Mouse (Mus musculus) stomach, embryonic 16.5 days (tissue): ENCODE measurements around the gene Ergic2. TPM values are rescaled to one million over a fixed set of nuclear protein-coding genes. Genes with fewer than 3 reads are reported as not detected.

Experiments
- ATAC-seq: fragments of 200-750 bp; cut with Nextera tagmentation; 2 replicates; pipeline ENCODE4 v1.8.0; 2017; ENCODE audit warnings: moderate number of reproducible peaks, moderate TSS enrichment; ENCODE audit not compliant: insufficient read depth, low FRiP score
- H3K27ac ChIP-seq: fragments of 300-500 bp; sonication (generic); 2 replicates; pipeline ENCODE4 v1.5.1; 2014; ENCODE audit warnings: low read length
- H3K27me3 ChIP-seq: fragments of 300-500 bp; sonication (generic); 2 replicates; pipeline ENCODE4 v1.6.1; 2014; ENCODE audit warnings: low read length, control low read depth, mixed read lengths; ENCODE audit not compliant: control insufficient read depth, insufficient read depth
- H3K36me3 ChIP-seq: fragments of 300-500 bp; sonication (generic); 2 replicates; pipeline ENCODE4 v1.6.1; 2014; ENCODE audit warnings: low read length; ENCODE audit not compliant: control insufficient read depth, insufficient read depth
- H3K4me1 ChIP-seq: fragments of 300-500 bp; sonication (generic); 2 replicates; pipeline ENCODE4 v1.6.1; 2014; ENCODE audit warnings: low read length, control low read depth, mixed read lengths; ENCODE audit not compliant: control insufficient read depth, insufficient read depth
- H3K4me2 ChIP-seq: fragments of 300-500 bp; sonication (generic); 2 replicates; pipeline ENCODE4 v1.6.1; 2014; ENCODE audit warnings: low read depth, low read length, mixed read lengths
- H3K4me3 ChIP-seq: fragments of 300-500 bp; sonication (generic); replicated peaks from 2 replicates; pipeline ENCODE4 v1.5.1; 2014; ENCODE audit warnings: mild to moderate bottlenecking, low read length
- H3K9ac ChIP-seq: fragments of 300-500 bp; sonication (generic); 2 replicates; pipeline ENCODE4 v1.6.1; 2014; ENCODE audit warnings: low read length
- H3K9me3 ChIP-seq: fragments of 300-500 bp; sonication (generic); replicated peaks from 2 replicates; pipeline ENCODE4 v1.6.1; 2016; ENCODE audit warnings: low read length, control low read depth; ENCODE audit not compliant: control insufficient read depth
- WGBS: fragments of 180-500 bp; shearing (Covaris S2); extraction: QIAGEN DNeasy Blood & Tissue Kit; methylation state at CpG from one replicate; pipeline ENCODE4 v1.1.7; 2014; 5-methylcytosine and 5-hydroxymethylcytosine counted together
- polyA plus RNA-seq: library from polyadenylated mRNA; unstranded; fragments of >200 nt; fragmentation: Nextera tagmentation; extraction: Ambion mirVana; gene quantifications from 2 replicates; pipeline ENCODE4 v1.2.1, GENCODE M21; 2015

The Ergic2 gene
- polyA plus RNA-seq, 1 experiment from 2014 or later: 204 TPM

DNA sequence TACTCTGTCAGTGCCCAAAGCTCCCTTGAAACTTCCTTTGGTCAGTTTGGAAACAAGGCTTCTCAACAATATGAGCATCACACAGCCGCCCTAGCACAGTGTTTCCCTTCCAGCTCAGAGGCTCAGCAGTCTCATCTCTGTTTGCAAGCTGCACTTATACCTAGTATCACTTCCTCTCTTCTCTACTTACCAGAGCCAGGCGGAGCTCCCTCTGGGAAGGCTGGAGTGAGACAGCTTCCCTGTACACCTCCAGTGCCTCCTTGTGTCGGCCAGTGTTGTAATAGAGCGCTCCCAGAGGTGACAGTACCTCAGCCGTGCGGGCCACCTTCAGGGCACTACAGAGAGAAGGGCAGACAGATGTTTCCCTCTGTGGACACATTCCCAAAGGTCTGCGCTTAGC lies 34.4 kb upstream of the Ergic2 start:
- Histone ChIP-seq H3K27ac (no peak overlapping the region), H3K27me3 (no peaks in the 10 kb centered on the region), H3K9me3 (no peaks in the 10 kb centered on the region), H3K36me3 (no peaks in the 10 kb centered on the region), H3K9ac (no peak overlapping the region), H3K4me2 (no peak overlapping the region), H3K4me1 (no peaks in the 10 kb centered on the region), H3K4me3 (no peak overlapping the region)
- WGBS: 79% methylated on average over 7 of the region's 7 CpGs
- no peak for ATAC-seq

DNA sequence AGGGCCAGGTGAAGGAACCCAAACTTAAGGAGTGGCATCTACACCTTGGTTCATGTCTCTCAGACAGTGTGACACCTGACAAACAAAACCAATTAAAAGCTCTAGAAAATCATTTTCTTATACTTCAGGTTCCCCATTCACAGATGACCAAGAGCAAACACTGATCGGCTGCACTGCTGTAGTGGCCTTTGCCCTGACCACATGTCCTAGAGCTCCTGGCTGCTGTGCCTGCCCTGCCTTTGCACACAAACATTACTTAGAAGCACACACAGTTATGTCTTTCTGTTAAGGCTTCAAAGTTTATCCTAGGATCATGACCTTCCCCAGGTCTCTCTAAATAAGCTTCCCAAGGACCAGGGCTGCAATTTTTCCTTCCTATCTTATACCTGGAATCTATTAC lies 32.7 kb upstream of the Ergic2 start:
- 50% methylated on average over 1 of the region's 1 CpGs for WGBS
- Histone ChIP-seq H3K36me3 (no peaks in the 10 kb centered on the region), H3K27me3 (no peaks in the 10 kb centered on the region), H3K4me2 (no peak overlapping the region), H3K4me3 (no peak overlapping the region), H3K4me1 (no peaks in the 10 kb centered on the region), H3K27ac (no peak overlapping the region), H3K9ac (no peak overlapping the region), H3K9me3 (no peaks in the 10 kb centered on the region)
- ATAC-seq: no peak

DNA sequence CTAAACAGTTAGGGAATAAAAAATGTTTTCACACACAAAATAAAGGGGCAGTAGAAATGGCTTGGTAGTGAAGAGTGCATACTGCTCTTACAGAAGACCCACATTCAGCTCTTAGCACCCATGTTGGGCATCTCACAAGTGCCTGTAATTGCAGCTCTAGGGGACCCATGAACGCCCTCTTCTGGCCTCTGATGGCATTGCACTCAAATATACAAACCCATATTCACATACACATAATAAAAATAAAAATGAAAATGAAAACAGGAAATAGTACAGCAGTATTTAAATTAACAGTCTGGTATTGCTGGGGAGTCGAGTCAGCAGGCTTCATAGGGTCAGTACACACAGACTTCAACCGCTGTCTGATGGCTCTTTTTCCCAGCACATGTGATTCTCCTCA lies 30.1 kb upstream of the Ergic2 start:
- no peaks in the 10 kb centered on the region for H3K36me3 ChIP-seq
- no peaks in the 10 kb centered on the region for H3K27me3 ChIP-seq
- H3K4me2 ChIP-seq: no peak overlapping the region
- WGBS: 63% methylated on average over 3 of the region's 3 CpGs
- no peak for ATAC-seq
- no peaks in the 10 kb centered on the region for H3K9me3 ChIP-seq
- H3K9ac ChIP-seq: no peak overlapping the region
- H3K4me1 ChIP-seq: no peaks in the 10 kb centered on the region
- no peak overlapping the region for H3K27ac ChIP-seq
- no peak overlapping the region for H3K4me3 ChIP-seq

DNA sequence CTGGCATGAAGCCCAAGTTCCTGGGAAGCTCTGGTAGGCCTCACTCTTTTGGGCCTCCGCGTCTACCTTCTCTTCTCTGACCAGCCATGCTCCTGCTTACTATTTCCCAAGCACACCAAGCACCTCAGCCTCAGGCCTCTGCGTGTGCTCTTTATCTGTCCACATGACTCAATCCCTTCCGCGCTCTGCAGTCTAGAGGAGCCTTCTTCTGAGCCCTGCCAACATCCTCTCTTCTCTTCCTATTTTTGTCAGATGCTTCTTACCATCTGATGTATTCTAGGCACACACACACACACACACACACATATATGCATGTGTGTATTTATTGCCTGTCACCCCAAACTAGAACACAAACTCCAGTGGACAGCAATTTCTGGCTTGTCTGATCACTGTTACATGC lies 29.5 kb upstream of the Ergic2 start:
- no peak for ATAC-seq
- no peak overlapping the region for H3K27ac ChIP-seq
- H3K4me3 ChIP-seq: no peak overlapping the region
- no peaks in the 10 kb centered on the region for H3K4me1 ChIP-seq
- H3K9me3 ChIP-seq: no peaks in the 10 kb centered on the region
- WGBS: 86% methylated on average over 5 of the region's 5 CpGs
- H3K9ac ChIP-seq: no peak overlapping the region
- H3K27me3 ChIP-seq: no peaks in the 10 kb centered on the region
- H3K36me3 ChIP-seq: no peaks in the 10 kb centered on the region
- no peak overlapping the region for H3K4me2 ChIP-seq

DNA sequence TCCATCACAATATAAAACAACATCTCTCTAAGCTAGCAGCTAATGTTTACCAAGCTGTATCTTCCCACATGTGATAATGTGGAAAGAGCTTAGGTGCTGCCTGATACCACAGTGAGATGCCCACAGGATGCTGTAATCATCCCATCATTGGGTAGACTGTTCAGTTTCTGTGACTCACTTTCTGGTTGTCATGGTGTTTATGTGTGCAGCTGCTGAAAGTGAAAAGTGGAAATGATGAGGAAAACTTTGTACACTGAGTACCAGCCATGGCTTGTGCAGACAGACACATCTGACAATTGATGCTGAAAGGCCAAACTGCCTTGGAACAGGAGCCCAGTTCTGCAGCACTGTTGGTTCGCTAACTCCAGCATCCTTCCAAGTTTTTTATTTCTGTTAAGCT lies 27.1 kb upstream of the Ergic2 start:
- H3K27me3 ChIP-seq: no peaks in the 10 kb centered on the region
- ATAC-seq: no peak
- H3K4me3 ChIP-seq: no peak overlapping the region
- no peak overlapping the region for H3K4me2 ChIP-seq
- H3K9me3 ChIP-seq: no peaks in the 10 kb centered on the region
- no peak overlapping the region for H3K27ac ChIP-seq
- H3K9ac ChIP-seq: no peak overlapping the region
- no peaks in the 10 kb centered on the region for H3K36me3 ChIP-seq
- H3K4me1 ChIP-seq: no peaks in the 10 kb centered on the region
- WGBS: 91% methylated on average over 1 of the region's 1 CpGs

DNA sequence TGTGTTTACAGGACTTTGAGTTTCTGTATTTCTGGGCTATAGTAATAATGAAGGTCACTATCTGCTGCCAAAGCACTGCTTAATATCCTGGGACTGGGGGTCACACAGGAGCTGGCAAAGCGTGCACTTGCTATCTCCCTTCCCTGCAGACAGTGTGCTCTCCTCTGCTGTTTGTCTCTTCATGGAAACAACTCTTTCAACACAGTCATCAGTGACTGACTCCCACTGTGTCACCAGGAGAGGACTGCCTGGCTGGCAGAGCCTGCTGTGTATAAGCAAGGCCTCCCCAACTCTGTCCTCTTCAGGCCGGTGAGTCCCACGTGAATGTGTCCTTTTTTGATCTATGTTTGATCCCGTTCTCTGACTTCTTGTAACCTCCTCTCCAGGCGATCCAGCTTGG lies 25.3 kb upstream of the Ergic2 start:
- WGBS: 64% methylated on average over 5 of the region's 5 CpGs
- H3K4me1 ChIP-seq: no peaks in the 10 kb centered on the region
- no peaks in the 10 kb centered on the region for H3K9me3 ChIP-seq

DNA sequence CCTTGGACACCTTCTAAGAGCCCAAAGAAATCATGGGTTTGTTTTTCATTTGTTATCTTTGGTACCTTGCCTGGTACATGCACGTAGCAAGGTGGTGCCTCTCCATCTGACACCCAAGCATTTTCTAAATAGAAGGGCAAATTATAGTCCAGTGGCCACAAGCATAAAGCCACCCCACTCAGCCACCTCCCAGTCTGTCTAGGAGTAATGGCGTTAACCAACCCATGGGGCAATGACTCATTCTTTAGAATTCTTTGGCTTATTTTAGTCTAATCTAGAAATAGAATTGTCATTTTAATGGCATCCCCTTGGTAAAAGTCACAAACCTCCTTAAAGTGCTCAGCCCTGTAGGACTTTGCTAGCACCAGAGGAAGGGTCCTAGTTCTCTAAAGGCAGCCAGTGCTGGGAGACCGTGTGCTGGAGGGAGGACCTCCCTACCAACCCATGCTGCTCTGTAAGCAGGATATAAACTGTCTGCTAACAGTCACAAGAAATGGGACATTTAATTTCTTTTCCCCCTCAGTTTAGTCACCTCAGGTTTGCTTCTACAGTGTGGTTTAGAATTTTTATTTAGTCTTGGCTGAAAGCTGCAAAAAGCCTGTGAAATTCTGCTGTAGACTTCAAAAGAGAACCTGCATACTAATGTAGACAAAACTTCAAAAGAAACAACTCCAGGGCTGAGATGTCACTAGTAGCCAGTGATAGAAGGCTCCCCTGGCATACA lies 22.1 kb upstream of the Ergic2 start:
- H3K4me1 ChIP-seq: no peaks in the 10 kb centered on the region
- H3K4me2 ChIP-seq: no peak overlapping the region
- H3K36me3 ChIP-seq: no peaks in the 10 kb centered on the region
- WGBS: 70% methylated on average over 3 of the region's 3 CpGs
- no peaks in the 10 kb centered on the region for H3K27me3 ChIP-seq
- no peaks in the 10 kb centered on the region for H3K9me3 ChIP-seq
- H3K4me3 ChIP-seq: no peak overlapping the region
- no peak overlapping the region for H3K27ac ChIP-seq
- ATAC-seq: no peak
- no peak overlapping the region for H3K9ac ChIP-seq

More for the DNA sequence above, 25.3 kb upstream of the Ergic2 start:
- Histone ChIP-seq H3K4me2 (no peak overlapping the region), H3K36me3 (no peaks in the 10 kb centered on the region), H3K27me3 (no peaks in the 10 kb centered on the region), H3K27ac (no peak overlapping the region), H3K9ac (no peak overlapping the region), H3K4me3 (no peak overlapping the region)
- ATAC-seq: no peak

DNA sequence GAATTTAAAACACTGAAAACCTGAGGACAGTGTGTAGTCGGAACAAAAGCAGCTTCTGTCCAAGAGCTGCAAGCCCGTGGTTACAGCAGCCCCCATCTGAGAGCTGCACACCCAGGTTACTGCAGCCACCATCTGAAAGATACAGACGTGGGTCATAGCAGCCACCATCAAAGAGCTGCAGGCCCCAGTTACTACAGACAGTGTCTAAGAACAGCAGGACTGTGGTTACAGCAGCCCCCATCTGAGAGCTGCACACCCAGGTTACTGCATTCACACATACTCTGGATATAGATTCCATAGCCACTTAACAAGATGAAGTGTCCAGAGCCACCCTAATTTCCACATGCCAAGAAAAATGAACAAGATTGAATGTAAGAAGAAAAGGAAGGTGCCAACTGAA lies 15.4 kb upstream of the Ergic2 start:
- no peaks in the 10 kb centered on the region for H3K9me3 ChIP-seq
- 65% methylated on average over 3 of the region's 3 CpGs for WGBS

DNA sequence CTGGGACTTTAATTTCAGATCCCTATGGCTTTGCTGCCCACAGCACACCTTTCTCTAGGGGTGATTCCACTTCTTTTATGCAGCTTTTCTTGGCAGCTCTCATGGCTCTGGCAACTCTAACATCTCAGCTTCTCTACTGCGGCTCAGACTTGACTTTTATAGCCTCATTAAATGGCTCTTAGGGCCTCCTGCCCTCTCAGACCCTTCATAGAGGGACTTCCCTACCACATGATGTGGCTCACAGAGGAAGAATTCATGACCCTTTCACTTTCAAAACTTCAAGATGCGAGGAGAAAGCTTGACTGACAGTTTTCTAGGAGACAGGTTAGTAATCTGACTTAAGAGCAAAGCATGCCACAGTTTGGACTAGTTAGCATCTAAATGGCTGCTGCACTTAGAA lies 10.5 kb upstream of the Ergic2 start:
- Histone ChIP-seq H3K36me3 (no peaks in the 10 kb centered on the region), H3K9me3 (no peaks in the 10 kb centered on the region), H3K4me1 (no peaks in the 10 kb centered on the region), H3K4me3 (no peak overlapping the region), H3K9ac (no peak overlapping the region), H3K27me3 (no peaks in the 10 kb centered on the region), H3K27ac (no peak overlapping the region), H3K4me2 (no peak overlapping the region)
- ATAC-seq: no peak
- 69% methylated on average over 2 of the region's 2 CpGs for WGBS

More for the DNA sequence above, 15.4 kb upstream of the Ergic2 start:
- ATAC-seq: no peak
- Histone ChIP-seq H3K4me3 (no peak overlapping the region), H3K36me3 (no peaks in the 10 kb centered on the region), H3K27me3 (no peaks in the 10 kb centered on the region), H3K4me2 (no peak overlapping the region), H3K9ac (no peak overlapping the region), H3K27ac (no peak overlapping the region), H3K4me1 (no peaks in the 10 kb centered on the region)
